Mouse (Mus musculus): ENCODE measurements at regions not wholly inside any gene's neighbourhood (a gene's known extent, or its start where the extent isn't known, plus 50 kb on each side); places are given as distances from the start of the nearest gene placed in this dataset.
A peak's percentile ranks its signal among the peaks of the same experiment; 100 is the strongest.

- DNase-seq = no peak
- intact Hi-C loops (cut with DNase I) = no loop called here
Measured at GRCm38 (mm10) chr4:91180241-91181096, 220.1 kb downstream of the Elavl2 start.

GRCm38 (mm10) chr4:91164280-91165121, 236.1 kb downstream of the Elavl2 start:
- no peak for DNase-seq
- intact Hi-C loops (cut with DNase I) = no loop called here

GRCm38 (mm10) chr4:91157047-91157446, 243.5 kb downstream of the Elavl2 start:
- peak in 1 of 2 experiments; percentile 4 for DNase-seq
- intact Hi-C loops (cut with DNase I) = no loop called here

GRCm38 (mm10) chr4:91144666-91145065, 255.9 kb downstream of the Elavl2 start:
- intact Hi-C loops (cut with DNase I) = no loop called here
- no peak for DNase-seq

GRCm38 (mm10) chr4:91143906-91144305, 256.7 kb downstream of the Elavl2 start:
- DNase-seq = no peak
- intact Hi-C loops (cut with DNase I) = no loop called here

GRCm38 (mm10) chr4:91135327-91135726, 265.3 kb downstream of the Elavl2 start:
- intact Hi-C loops (cut with DNase I) = no loop called here
- DNase-seq = peak in 1 of 2 experiments; percentile 3

GRCm38 (mm10) chr4:91132266-91132665, 268.3 kb downstream of the Elavl2 start:
- DNase-seq = no peak
- intact Hi-C loops (cut with DNase I) = no loop called here

GRCm38 (mm10) chr4:91120277-91120676, 280.3 kb downstream of the Elavl2 start:
- no peak for DNase-seq
- intact Hi-C loops (cut with DNase I) = no loop called here

- intact Hi-C loops (cut with DNase I) = no loop called here
Measured at GRCm38 (mm10) chr4:91116807-91117609, 283.6 kb downstream of the Elavl2 start.

GRCm38 (mm10) chr4:91111684-91112681, 288.6 kb downstream of the Elavl2 start:
- intact Hi-C loops (cut with DNase I) = no loop called here
- DNase-seq = no peak

More at GRCm38 (mm10) chr4:91116807-91117609, 283.6 kb downstream of the Elavl2 start:
- DNase-seq = no peak

GRCm38 (mm10) chr4:91096086-91096485, 304.5 kb downstream of the Elavl2 start:
- DNase-seq = no peak
- intact Hi-C loops (cut with DNase I) = no loop called here

GRCm38 (mm10) chr4:91094382-91094781, 306.2 kb downstream of the Elavl2 start:
- intact Hi-C loops (cut with DNase I) = no loop called here
- DNase-seq = no peak

- intact Hi-C loops (cut with DNase I) = no loop called here
- no peak for DNase-seq
Measured at GRCm38 (mm10) chr4:91093885-91094284, 306.7 kb downstream of the Elavl2 start.

GRCm38 (mm10) chr4:91092323-91092722, 308.3 kb downstream of the Elavl2 start:
- DNase-seq = no peak
- intact Hi-C loops (cut with DNase I) = no loop called here

- intact Hi-C loops (cut with DNase I) = no loop called here
- DNase-seq = peak in 1 of 2 experiments; percentile 1
Measured at GRCm38 (mm10) chr4:91091910-91092309, 308.7 kb downstream of the Elavl2 start.

GRCm38 (mm10) chr4:91083950-91084349, 316.6 kb downstream of the Elavl2 start:
- intact Hi-C loops (cut with DNase I) = no loop called here
- no peak for DNase-seq

- intact Hi-C loops (cut with DNase I) = no loop called here
- no peak for DNase-seq
Measured at GRCm38 (mm10) chr4:91081447-91081846, 319.1 kb downstream of the Elavl2 start.

GRCm38 (mm10) chr4:91080620-91081441, 319.8 kb downstream of the Elavl2 start:
- intact Hi-C loops (cut with DNase I) = no loop called here
- DNase-seq = no peak

GRCm38 (mm10) chr4:91071263-91071662, 329.3 kb downstream of the Elavl2 start:
- intact Hi-C loops (cut with DNase I) = no loop called here
- DNase-seq = no peak

All from heart, postnatal 36 days (tissue).